Mouse (Mus musculus) granulocyte monocyte progenitor cell, adult 5-6 weeks (primary cell): ENCODE results near the gene Strip1. TPM values are rescaled to one million over a fixed set of nuclear protein-coding genes. Genes with fewer than 3 reads are reported as not detected.
"Not testable (repeated sequence)": the region's sequence is repeated elsewhere in the genome, so short reads cannot be mapped to it uniquely, and the experiment has no call there.

ENCODE experiments used
- ATAC-seq: replicated peaks from 2 replicates; pipeline ENCODE4 v1.8.0; 2016; ENCODE audit warnings: mild to moderate bottlenecking, moderate TSS enrichment, inconsistent platforms; ENCODE audit not compliant: poor library complexity, severe bottlenecking
- total RNA-seq, 2 experiments: library from RNA; stranded (forward) in 1 of 2; stranded (reverse) in 1 of 2; fragments of 200-712, 200-1000 nt in 1 of 2; fragments of >200 nt in 1 of 2; fragmentation: Nextera tagmentation in 1 of 2; gene quantifications; 2 replicates each; pipeline ENCODE4 v1.2.3; 2014 to 2017

Gene Strip1
- total RNA-seq (2014; fragmentation: Nextera tagmentation) (18.6 and 20.1 TPM in 2 replicates), total RNA-seq (2017) (19.5 and 21.9 TPM in 2 replicates)

DNA sequence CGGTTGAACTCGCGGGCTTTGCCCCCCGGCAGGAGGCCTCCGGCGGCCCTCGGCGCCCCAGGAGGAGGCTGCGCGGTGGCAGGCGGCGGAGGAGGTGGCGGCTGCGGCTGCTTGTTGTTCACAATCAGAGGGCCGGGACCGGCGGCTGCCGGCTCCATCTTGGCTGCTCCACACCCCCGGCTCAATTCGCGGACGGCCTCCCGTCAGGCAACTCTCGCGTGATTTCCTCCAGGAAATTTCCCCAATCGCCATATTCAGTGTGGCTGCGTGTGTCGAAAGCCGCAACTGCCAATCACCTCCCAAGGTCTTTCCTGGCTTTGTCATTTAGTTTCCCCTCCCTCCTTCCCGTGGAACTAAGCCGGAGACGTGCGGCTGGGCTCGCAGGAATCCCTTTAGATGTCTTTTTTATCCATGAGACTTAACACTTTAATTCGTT lies at the start of gene Strip1:
Gene Strip1, minus strand, starts transcription at position 172 of the 436 bp plus-strand sequence.
- peak; percentile 93 for ATAC-seq

DNA sequence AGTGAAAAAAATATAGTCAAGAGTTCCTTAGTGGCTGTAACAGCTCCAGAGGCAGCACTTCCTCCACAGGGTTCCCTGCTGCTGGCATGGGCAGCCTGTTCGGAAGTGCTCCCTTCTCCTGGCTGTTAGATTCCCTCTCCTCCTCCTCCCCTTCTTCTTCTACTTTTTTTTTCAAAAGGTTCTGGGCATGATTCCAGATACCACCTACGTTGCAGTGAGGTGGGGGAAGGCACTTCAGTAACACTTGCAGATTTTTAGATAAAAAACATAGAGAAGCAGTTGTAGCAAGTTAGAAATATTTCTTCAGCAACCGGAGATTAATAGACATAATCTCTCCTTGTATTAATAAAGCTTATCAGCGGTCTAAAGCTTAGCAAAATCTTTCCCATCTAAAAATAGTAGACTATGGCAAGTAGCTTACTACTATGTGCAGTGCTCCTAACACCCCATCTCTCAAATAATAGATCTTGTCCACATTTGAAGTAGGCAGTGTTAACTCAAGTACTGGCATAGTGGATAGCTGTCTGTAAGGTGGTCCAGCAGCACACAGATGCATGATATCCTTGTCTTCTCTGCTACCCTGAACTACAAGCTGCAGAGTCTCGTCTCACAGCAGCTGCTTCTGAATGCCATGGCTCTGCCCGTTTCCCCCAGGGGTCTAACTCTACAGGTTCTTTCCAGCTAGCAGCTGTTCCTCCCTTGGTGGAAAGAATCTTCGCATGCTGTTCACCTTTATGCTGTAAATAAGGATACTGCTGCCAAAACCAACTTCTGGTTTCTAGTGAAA lies 49.5 kb upstream of the Strip1 start:
- ATAC-seq = peak; percentile 73

DNA sequence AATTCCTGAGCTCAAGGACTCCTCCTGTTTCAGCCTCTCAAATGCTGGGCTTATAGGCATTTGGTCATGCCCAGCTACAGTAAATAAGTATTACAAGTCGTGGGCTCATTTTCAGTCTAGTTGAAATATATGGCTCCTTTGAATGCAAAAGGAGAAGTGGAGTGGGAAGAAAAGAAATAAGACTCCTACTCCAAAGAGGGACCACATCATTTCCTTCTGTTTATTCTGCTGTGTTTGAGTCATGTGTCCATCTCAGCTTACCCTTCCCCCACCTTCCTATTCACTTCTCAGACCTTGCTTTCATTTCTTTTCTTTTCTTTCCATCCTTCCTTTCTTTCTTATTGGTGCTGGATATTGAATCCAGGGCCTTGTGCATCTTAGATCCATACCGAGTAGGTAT lies 40.0 kb upstream of the Strip1 start:
- ATAC-seq = peak; percentile 60; the same call in 1 of the 2 replicates

DNA sequence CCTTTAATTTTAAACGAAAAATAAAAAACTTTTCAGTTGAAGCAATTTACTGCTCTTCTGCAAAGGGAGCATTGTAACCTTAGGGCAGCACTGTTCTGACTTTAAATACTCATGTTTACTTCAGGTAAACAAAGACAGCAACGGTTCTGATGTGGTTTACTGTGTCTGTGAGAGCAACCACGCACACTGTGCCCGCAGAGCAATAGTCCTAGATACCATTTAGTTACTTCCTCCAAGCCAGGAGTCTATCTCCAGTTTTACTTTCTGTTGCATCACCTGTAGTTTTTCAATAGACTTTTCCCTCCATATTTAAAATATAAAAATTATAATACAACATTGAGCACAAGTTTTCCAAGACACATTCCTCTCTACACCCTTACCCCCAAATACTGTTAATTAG lies 39.0 kb upstream of the Strip1 start:
- ATAC-seq = peak; percentile 42; the same call in 1 of the 2 replicates

DNA sequence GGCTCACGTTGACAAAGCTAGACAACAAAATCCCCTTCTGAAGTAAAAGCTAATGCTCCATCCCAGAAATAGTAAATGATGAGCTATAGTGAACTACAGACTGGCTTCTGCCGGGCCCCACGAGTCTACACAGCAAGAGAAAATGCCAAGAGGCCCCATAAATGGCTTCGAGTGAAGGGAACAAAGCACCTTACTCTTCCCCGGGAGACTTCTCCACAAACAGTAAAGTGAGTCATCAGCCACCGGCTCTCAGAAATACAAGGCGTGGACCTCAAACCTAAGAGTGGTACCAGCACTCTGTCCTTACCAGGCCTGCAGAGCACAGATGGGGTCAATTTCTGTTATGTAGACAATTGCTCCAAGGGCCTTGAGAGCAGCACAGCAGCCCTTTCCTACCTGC lies 37.3 kb upstream of the Strip1 start:
- ATAC-seq = no peak

DNA sequence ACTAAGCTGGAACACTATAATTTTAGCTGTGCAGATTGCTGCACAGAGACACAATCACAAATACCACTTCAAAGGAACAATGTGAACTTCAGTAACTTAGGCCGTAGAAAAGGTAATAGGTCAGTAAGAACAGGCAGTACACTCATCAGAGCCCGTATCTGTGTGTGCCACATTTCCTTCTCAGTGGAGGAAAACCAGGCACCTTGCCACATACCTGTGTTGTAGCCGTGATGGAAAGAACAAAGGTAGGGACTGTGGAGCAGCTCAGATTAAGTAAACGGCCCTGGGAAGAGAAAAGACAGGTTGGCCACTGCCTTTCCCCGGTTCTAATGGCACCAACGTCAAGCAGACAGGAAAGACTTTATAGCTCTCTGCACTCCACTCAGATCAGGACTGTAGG lies 35.9 kb upstream of the Strip1 start:
- ATAC-seq = no peak

DNA sequence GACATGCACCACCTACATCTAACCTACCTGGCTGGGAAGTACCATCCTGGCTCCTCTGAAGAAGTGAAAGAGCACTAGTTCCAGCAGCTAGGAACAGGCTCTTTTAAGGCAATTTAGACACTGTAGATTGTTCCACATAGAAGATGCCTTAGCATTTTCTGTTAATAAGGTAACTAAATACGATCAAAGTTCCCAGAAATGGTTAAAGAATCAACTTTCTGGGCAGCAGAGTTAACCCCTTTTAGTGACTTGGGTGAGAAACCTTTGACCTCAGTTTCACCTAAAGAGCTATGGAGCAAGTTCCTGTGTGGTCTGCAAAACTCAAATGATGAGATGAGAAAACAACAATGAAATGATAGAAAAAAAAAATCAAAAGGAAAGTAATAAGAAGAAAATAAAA lies 33.1 kb upstream of the Strip1 start:
- ATAC-seq = no peak

DNA sequence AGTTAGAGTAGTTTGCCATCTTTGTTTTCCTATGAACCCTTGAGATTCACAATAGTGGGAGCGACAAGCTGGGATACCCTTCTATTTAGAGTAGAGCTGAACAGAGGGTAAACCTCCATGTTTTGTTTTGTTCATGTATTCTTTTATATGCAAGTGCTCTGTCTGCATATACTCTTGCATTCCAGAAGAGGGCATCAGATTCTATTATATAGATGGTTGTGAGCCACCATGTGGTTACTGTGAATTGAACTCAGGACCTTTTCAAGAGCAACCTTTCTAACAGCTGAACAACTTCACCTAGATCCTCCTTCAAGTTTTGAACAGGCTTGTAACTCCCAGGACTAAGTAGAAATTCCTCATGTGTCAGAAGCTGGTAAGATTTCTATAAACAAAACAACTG lies 27.5 kb upstream of the Strip1 start:
- ATAC-seq = no peak

DNA sequence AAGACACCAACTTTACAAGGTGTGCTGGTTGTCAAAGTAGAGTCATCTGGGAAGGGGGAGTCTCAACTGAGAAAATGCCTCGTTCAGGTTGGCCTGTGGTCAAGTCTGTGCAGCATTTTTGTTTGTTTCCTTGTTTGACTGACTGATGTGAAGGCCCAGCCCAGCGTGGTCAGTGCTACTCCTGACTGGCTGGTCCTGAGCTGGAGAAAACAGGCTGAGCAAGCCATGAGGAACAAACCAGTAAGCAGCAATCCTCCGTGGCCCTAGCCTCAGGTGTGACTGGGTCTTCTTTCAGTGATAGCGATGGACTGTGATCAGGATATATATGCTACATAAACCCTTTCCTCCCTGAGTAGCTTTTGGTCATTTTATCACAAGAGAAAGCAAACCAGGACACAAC lies 25.4 kb upstream of the Strip1 start:
- ATAC-seq = no peak

DNA sequence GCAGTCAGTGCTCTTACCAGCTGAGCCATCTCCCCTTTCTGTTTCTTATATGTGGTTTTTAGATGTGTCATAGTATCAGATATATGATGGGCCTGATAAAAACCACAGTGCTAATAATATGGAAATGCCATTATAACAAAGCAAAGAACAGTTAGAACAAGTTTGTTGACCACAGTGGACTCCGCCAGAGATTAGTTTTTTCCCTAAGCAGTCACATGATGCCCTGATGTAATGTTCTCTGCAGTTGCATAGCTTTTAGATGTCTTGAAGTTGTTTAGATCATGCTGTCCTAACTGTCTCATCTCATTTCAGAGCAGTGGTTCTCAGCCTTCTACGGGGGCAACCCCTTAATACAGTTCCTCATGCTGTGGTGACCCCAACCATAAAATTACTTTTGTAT lies 24.7 kb upstream of the Strip1 start:
- no peak for ATAC-seq

DNA sequence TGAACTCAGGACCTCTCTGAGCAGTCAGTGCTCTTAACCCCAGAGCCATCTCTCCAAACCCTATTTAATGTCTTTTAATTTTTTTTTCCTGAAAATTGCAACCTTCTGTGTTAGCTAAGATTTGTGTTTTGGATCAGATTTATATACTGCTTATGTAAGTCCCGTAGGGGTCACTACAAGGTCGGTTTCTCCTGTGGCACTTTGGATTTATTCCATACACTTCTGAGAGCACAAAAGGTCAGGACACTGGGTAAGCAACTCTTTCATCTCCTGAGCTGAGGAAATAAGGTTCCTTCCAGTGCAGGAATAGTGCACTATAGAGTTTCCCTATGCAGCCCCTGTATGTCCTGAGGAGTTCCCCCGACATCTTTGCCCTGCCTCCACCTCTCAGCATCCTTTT lies 24.0 kb upstream of the Strip1 start:
- ATAC-seq = no peak

DNA sequence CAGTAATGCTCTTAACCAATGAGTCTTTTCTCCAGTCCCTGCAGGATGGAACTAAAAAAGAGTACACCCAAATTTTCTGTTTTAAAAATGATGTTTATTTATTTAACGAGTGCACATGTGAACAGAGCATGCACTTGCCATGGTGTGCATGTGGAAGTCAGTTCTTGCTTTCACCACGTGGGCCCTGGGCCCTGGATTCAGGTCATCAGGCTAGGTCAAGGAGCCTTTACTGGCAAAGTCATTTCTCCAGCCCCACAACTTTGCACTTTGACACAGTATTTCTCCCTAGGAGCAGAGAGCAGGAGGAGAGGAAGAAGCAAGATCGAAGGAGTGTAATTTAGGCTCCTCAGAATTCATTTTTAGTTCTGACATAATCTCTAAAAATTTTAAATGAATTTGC lies 23.4 kb upstream of the Strip1 start:
- ATAC-seq = no peak

DNA sequence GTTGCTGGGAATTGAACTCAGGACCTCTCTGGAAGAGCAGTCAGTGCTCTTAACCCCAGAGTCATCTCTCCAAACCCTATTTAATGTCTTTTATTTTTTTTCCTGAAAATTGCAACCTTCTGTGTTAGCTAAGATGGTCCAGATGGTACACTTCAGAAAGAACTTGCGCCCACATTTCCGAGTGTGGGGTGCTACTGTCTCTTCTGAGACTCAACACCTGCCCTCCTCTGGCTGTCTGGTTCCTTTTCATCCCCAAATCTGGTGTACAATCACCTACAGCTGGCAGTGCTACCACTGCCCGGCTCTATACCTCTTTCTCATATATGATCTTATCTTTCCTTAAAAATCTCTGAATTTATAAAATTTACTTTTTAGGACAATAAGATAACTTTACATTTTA lies 21.5 kb upstream of the Strip1 start:
- no peak for ATAC-seq

DNA sequence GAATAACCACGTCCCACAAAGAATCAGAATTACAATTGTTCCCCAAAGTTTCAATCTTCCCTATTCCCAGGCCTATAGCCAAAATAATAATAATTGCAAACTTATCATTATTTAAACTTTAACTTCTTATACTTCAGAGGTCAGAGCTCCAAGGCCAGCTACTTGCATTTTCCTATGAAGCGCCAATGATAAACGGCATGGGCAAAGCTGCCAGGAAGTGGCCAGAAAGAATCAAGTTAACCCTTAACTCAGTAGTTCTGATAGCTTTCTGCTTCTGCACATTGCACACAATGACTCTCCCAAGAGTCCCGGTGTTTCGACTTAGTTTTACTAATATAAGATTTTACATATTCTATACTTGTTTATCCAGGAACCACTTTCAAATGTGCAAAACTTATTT lies 18.8 kb upstream of the Strip1 start:
- not testable (repeated sequence) for ATAC-seq

DNA sequence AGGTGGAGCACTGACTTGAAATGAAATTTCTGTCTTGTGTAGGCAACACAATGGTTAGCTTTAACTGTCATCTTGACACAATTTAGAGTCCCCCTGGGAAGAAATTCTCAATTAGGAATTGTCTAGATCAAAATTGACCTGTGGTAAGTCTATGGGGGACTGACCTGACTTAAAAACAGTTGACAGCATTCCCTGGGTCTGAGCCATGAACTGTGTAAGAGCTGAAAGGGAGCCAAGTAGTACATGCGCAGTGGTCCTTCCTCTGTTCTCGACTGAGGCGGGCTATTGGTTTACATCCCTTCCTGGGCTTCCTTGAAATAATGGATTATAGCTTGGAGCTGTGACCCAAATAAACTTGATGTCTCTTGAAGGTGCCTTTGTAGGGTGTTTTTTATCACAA lies 15.5 kb upstream of the Strip1 start:
- no peak for ATAC-seq

DNA sequence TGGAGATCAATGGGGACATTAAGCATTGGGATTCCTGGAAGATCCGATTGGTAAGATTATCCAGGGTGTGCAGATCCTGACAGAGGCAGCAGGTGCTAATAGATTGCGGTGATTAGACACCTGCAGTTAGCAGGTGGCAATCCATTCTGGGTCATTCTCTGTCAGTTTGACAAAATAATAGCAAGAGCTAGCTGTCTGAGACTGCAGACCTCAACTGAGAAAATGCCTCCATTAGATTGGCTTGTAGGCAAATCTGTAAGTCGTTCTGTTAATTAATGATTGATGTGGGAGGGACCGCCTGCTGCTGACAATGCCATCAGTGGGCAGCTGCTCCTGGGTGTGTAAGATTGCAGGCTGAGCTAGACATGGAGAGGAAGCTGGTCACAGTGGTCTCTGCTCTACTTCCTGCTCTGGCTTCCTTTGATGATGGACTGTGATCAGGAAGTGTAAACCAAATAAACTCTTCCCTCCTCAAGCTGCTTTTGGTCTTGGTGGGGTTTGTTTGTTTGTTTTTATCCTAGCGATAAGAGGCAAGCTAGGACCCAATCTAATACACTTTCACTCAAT lies 6.2 kb upstream of the Strip1 start:
- peak; percentile 79 for ATAC-seq

DNA sequence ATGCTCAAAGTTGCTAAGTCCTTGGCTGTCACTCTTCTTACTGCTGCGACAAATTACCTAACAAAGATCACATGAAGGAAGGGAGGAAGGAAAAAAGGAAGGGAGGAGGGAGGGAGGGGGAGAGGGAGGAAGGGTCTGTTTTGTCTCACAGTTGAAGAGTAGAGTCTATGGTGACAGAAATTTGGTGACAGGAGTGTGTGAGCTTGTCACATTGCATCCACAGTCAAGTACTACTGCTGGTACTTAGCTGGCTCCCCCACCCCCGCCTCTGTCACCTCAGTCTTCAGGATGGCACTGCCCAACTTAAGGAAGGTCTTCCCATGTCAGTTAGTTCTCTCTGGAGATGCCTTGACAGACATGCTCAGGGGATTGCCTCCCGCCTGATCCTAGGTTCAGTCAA lies 4.7 kb upstream of the Strip1 start:
- ATAC-seq = no peak

DNA sequence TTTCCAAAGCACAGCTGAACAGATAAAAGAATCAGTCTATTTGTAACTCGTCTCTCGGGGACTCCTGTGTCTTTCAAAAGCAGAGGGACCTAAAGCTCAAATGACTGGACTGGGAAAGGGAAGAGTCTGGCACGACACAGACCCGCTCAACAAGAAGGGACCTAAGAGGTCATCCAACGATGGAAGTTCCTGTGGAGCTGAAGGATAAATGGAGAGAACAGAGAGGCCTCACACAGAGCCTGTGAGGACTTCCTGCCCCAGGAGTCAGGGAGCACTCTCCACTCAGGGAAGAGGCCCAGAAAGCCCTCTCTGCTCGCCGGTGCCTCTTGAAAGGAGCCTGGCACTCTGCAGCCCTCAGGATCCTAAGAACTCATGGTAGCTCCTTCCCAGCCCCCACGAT lies 4.3 kb upstream of the Strip1 start:
- no peak for ATAC-seq

DNA sequence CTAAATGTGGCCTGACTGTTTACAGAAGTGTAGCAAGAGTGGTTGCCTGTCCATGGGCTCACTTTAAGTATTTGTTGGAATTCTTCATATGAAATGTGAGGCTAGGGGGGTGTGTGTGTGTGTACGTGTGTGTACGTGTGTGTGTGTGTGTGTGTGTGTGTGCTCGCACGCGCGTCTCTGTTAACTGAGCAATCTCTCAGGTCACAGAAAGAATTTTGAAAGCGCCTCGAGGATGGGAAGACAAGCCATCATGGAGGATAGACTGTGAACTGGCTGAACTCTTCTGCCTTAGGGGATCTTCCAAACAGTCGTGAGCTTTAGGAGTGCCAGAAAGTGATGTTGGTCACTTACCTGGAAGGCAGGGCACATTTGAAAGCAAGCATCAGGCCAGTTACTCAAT lies 2.4 kb upstream of the Strip1 start:
- ATAC-seq = no peak

DNA sequence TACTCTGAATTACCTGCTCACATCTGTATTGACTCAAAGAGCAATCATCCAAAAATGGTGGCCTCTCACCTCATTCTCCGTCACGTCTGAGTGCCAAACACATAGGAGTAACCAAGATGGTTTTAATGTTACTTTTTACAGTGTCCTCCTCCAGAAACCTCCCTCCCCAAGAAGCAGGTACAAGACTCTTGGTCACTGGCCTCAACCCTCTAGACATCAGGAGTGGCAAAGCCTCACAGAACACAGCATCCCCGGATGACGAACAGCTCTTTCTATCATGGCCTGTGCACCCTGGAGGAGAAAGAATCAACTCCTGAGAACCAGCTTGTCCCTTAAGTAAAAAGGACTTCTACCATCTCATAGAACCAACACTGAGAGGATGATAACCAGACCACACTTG lies 1.3 kb upstream of the Strip1 start:
- no peak for ATAC-seq

DNA sequence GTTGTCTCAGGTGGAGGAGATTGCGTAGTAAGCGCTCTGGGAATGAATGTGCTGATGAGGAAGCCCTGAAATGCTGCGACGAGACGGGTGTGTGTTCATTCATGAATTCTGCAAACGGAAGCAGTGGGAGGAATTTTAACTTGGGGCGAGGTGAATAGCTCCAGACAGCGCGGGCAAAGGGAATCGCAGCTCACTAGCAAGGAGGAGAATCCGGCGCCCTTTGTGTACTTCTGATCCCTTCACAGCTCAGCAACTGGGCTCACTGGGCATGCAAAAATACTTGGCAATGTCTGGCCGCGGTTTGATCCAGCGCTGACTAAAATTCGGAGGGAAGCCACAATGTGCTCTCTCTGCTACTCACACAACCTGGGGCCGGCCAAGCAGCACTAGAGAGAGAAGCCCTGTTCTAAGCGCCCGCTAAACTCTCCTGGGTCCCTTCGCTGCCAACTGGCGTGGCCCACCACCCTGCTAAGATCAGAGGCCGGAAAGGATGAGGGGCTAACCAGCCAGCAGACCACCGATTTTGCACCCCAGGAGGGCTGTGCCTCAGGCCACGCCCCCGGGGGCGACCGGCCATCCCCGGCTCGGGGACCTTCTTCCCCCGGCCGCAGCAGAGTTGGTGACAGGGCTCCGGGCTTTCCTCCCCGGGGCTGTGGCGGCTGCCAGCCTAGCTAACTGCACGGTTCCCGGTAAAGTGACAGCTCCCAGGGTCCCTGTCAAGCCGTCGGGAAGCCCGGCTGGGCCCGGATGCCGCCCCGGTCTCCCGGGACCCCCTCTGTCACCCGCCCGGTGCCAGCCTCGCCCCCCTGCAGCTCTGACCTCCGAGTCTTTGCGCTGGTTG lies 592 bp downstream of the Strip1 start, which contains the start of gene Gm10961:
Gene Gm10961, plus strand, starts transcription at position 641 of the 841 bp plus-strand sequence.
- peak; percentile 38 for ATAC-seq
